Mouse (Mus musculus) bone marrow, adult 2 months (tissue): Measurements from ENCODE around the gene Nim1k. TPM values are rescaled to one million over a fixed set of nuclear protein-coding genes. Genes with fewer than 3 reads are reported as not detected.
A peak's percentile ranks its signal among the peaks of the same experiment; 100 is the strongest.

ENCODE experiments used
- H3K27ac ChIP-seq: fragments of 200-500 bp; 2 replicates; pipeline ENCODE4 v1.5.1; 2012; ENCODE audit warnings: low read depth, mild to moderate bottlenecking, control low read depth, inconsistent platforms, low read length; ENCODE audit not compliant: control insufficient read depth, poor library complexity, insufficient read depth
- H3K4me1 ChIP-seq: fragments of 200-500 bp; 2 replicates; pipeline ENCODE4 v1.6.1; 2011; ENCODE audit warnings: low read length; ENCODE audit not compliant: control insufficient read depth, insufficient read depth
- H3K4me3 ChIP-seq: fragments of 200-500 bp; replicated peaks from 2 replicates; pipeline ENCODE3; 2011; ENCODE audit warnings: mild to moderate bottlenecking, low read depth, low read length, control low read depth; ENCODE audit not compliant: control insufficient read depth
- CTCF ChIP-seq: fragments of 200-500 bp; IDR thresholded peaks from 2 replicates; pipeline ENCODE4 v1.5.1; 2011; ENCODE audit warnings: low read length, control low read depth; ENCODE audit not compliant: control insufficient read depth, insufficient read depth
- POLR2A ChIP-seq: fragments of 200-500 bp; IDR thresholded peaks from 2 replicates; pipeline ENCODE4 v1.6.1; 2011; ENCODE audit warnings: low read depth, mild to moderate bottlenecking, control low read depth, low read length, borderline replicate concordance; ENCODE audit not compliant: control insufficient read depth
- WGBS: fragments of 180-500 bp; shearing (Covaris S2); methylation state at CpG from one replicate; pipeline ENCODE4 v1.1.7; 2018; 5-methylcytosine and 5-hydroxymethylcytosine counted together
- polyA plus RNA-seq: library from polyadenylated mRNA; stranded (reverse); fragments of >200 nt; gene quantifications from 2 replicates; pipeline ENCODE4 v1.2.4, GENCODE M21; 2011; ENCODE audit warnings: low replicate concordance; ENCODE audit not compliant: missing spikeins, insufficient read depth, insufficient read length

Nim1k gene
- polyA plus RNA-seq, 1 experiment, result 0.37 TPM

DNA sequence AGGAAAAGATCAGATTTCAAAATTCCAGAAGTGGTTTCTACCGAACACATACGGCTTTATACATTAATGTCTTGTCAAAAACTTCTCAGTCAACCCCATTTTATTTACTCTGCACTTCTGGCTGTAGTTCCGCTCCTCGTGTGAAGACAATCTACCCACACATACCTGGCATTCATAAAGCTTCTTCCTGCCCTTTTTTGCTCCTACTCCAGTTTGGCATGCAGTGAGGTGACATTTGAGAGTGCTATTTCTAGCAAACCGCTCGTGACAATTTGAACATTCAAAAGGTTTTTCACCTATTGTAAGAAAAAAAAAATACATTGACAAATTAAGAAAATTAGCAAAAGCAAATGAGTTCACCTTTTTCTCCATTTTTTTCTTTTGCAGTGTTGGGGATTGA lies 12.9 kb upstream of the Nim1k start:
- Histone ChIP-seq H3K4me3 (no peak overlapping the region), H3K27ac (no peak overlapping the region), H3K4me1 (no peaks in the 10 kb centered on the region)
- WGBS, result 80% methylated on average over 6 of the region's 6 CpGs
- TF ChIP-seq CTCF (no peak), POLR2A (no peak)

DNA sequence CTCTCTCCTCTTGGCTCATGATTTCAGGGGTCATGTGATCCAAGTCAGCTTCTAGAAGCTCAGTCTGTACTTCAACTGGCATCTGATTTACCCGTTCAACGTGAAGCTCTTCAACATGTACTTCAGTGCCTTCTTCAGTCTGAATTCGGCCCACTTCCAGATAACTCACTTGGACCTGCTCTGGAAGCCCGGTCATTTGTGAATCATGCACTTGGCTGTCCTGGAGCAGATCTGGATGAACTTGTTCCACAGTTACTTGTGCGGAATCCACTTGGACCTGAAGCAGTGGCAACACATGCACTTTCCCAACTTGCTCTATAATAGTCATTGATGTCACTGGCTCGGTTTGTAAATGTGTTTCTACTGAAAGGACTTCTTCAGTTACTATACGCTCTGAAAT lies 10.8 kb upstream of the Nim1k start:
- no peaks in the 10 kb centered on the region for H3K4me1 ChIP-seq
- no peak overlapping the region for H3K4me3 ChIP-seq
- TF ChIP-seq CTCF, result no peak
- no peak for TF ChIP-seq POLR2A
- H3K27ac ChIP-seq, result no peak overlapping the region
- WGBS, result 92% methylated on average over 7 of the region's 7 CpGs

DNA sequence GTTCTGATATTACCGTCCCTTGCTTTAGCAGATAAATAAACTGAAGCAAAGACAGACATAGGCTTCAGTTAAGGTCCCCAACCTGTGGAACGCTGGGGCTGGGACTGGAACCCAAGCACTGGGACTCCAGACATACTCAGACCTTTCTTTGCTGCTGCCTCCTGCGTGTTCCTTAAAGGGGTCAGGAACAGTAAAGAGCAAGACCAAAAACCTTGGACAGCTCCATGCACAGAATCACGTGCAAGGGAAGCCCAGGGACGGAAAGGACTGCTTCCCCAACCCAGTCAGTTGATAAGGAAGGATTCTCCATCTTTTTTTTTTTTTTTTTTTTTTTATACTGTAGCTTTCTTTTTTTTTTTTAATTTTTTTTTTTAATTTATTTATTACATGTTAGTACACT lies 1.1 kb upstream of the Nim1k start:
- WGBS, result 61% methylated on average over 5 of the region's 5 CpGs
- Histone ChIP-seq H3K4me1 (peaks cover 2% of the 10 kb centered on the region; the same call in 1 of the 2 replicates), H3K4me3 (no peak overlapping the region), H3K27ac (no peak overlapping the region)
- TF ChIP-seq CTCF (no peak), POLR2A (no peak)

DNA sequence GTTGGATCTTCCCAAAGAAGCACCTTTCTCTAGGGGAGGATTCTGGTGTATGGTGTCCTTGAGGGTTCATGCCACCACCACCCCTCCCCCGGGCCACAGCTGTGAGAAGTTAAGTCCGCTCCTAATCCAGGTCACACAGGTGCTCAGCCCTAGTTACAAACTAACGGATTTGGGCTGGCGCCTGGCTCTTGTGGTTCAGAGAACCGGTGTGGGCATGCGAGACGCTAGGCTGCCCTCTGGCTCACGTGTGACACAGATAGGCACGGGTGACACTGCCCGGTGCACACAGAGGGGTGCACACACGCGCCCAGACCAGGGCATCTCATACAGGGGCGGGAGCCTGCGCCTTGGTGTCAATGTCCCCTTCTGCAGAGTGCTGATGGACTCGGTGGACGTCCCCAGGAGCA lies 538 bp downstream of the Nim1k start:
- peak overlapping the region; percentile 19; the same call in 1 of the 2 replicates for H3K27ac ChIP-seq
- H3K4me3 ChIP-seq, result peak overlapping the region; percentile 48
- TF ChIP-seq POLR2A, result no peak
- no peak for TF ChIP-seq CTCF
- 2% methylated on average over 16 of the region's 16 CpGs for WGBS
- peaks cover 2% of the 10 kb centered on the region; the same call in 1 of the 2 replicates for H3K4me1 ChIP-seq

DNA sequence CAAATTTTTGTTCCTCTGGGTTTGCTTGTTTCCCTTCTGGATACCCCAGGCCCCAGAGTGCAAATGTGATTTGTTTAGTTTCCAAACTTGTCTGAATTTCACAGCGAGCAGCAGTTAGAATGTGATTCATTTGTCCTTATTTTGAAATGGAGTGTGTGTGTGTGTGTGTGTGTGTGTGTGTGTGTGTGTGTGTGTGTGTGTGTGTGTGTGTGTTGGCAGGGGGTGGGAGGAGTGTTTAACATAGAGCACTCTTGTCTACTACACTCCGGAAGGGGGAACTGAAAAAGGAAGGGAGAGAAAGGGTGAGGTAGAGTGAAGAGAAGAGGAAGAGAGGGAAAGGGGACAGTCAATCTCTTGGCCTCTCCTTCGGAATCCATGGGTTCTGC lies 1.1 kb downstream of the Nim1k start:
- WGBS, result 14% methylated on average over 3 of the region's 3 CpGs

DNA sequence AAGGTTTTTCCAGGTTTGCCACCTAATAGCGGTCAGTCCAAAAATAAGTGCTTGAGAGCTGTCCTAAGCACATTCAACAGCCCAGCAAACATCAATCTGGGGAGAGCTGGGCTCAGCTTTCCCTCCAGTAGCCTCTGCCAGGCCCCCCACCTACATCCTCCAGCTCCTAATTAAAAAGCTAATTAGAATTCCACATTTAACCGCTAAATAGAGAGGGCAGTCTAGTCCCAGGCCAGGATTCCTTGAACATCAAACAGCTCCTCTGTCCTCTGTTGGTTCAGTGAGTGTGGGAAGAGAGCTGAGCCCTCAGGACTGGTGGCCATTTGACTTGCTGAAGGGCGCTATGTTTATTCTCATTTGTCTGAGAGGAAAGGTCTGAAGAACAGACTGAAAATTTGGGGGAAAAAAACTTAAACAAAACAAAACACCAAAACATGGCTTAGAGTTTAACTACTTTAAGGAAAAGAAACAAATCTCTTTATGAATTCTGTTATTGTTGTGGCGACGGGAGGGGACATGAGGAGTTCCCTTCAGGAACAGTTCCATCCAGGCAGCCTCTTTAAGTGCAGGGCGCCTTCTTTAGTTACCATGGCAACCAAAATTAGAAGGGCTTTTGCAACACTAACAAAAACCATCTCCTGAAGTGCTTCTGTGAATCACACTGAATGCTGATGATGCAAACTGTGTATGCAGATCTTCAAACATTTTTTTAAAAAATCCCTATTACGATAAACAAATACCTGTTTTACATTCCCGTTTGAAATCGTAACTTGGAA lies 1.6 kb downstream of the Nim1k start:
- H3K27ac ChIP-seq, result no peak overlapping the region
- TF ChIP-seq CTCF (no peak), POLR2A (no peak)
- H3K4me3 ChIP-seq, result no peak overlapping the region
- WGBS, result 70% methylated on average over 9 of the region's 9 CpGs
- H3K4me1 ChIP-seq, result peaks cover 2% of the 10 kb centered on the region; the same call in 1 of the 2 replicates

More for the DNA sequence above, 1.1 kb downstream of the Nim1k start:
- TF ChIP-seq POLR2A, result no peak
- TF ChIP-seq CTCF, result no peak
- Histone ChIP-seq H3K4me1 (peaks cover 2% of the 10 kb centered on the region; the same call in 1 of the 2 replicates), H3K27ac (no peak overlapping the region), H3K4me3 (no peak overlapping the region)

DNA sequence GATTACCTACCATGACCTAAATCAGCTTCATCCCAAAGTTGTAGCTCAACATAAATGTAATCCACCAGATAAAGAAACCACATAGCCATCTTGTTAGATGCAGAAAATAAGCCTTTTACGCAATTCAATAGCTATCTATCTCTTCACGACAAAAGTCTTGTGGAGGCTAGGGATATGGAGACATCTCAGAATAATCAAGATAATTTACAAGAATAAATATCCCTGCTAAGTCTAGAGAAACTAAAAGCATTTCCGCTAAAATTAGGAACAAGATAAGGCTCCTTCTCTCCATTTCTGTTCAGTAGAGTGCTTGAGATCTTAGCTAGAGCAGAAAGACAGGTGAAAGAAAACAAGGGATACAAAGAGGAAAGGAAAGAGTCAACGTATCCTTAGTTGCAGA lies 8.8 kb downstream of the Nim1k start:
- no peak overlapping the region for H3K27ac ChIP-seq
- TF ChIP-seq CTCF (no peak), POLR2A (no peak)
- 78% methylated on average over 4 of the region's 4 CpGs for WGBS

DNA sequence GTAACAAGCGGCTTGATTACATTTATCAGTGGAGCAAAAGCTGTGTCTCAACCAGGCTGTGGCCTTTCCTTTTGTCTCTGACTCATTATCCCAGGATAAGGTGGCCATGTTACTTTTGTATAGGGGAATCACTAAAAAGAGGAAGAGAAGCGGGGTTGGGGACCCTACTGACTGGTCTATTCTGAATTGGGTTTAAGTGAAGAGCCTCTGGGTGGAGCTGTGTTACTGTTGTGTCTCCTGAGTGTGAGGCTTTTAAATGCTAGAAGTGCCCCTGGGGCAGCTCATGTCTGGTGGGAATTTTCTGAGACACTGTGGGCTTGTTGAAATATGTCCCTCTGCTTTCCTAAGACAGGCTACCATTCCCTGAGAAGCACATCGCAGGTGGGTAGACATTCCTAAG lies 12.2 kb downstream of the Nim1k start:
- no peak overlapping the region for H3K27ac ChIP-seq
- TF ChIP-seq POLR2A (no peak), CTCF (no peak)
- WGBS, result 62% methylated on average over 3 of the region's 3 CpGs
- H3K4me1 ChIP-seq, result no peaks in the 10 kb centered on the region; the same call in 1 of the 2 replicates
- H3K4me3 ChIP-seq, result no peak overlapping the region

More for the DNA sequence above, 8.8 kb downstream of the Nim1k start:
- H3K4me3 ChIP-seq, result no peak overlapping the region
- no peaks in the 10 kb centered on the region; the same call in 1 of the 2 replicates for H3K4me1 ChIP-seq
